Mouse (Mus musculus): ENCODE measurements at regions not wholly inside any gene's neighbourhood (a gene's known extent, or its start where the extent isn't known, plus 50 kb on each side); places are given as distances from the start of the nearest gene placed in this dataset.

DNA sequence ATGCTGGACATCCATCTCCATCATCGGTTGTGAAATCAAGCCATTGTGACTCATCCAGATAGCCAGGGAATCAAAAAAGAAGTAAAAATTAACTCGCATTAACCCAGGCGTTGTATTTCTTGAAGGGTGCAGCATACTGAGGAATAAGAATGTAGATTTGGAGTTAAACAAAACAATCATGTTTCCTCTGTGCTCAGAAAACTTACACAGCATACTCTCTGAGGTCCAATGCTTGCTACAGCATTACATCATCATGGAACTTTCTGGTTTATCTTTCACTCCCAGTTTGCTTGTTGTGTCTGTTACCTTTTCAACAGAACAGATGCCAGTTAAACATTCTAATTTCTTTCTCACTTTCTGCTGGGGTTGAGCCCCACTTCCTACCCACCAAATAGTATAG lies 173.1 kb upstream of the Pkn2 start:
- Histone ChIP-seq H3K36me3 (no peaks in the 10 kb centered on the region), H3K4me3 (no peak overlapping the region), H3K9ac (no peak overlapping the region), H3K4me1 (no peaks in the 10 kb centered on the region), H3K4me2 (no peak overlapping the region), H3K27ac (no peak overlapping the region), H3K27me3 (replicated peaks) (no peaks in the 10 kb centered on the region), H3K9me3 (replicated peaks) (no peaks in the 10 kb centered on the region)
- WGBS (ENCODE audit: insufficient replicate concordance) = 78% methylated on average over 3 of the region's 3 CpGs
- ATAC-seq = no peak

DNA sequence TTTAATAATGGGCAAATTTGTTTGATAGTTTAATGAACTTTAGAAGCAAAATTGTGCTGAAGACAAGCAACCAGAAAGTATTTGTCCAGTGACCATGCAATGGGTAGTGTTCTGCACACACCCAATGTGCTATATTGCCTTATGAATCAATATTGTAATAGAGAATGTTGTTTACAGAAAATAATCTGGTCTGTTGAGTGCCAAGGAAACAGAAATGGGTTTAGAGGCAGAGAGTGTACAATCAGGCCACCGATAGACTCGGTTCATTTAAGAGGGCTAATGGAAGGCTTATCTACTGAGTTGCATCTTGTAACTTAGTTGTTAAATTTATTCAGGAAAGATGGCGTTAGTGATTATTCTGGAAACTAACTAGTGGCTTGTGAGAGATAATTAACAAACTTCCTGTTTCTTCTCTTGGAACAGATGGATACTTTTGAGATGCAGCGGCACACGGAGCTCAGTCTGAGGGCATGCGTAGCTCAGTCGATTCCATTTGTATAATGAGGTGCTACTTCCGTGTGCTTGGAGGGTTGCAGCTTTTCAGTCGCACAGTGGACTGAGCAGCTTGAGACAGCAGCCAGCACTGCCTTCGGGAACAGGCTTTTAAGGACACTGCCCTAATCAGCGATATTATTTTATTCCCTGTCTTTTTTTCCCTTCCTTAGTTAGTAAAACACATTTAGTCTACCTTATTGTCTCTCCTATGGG lies 171.6 kb upstream of the Pkn2 start:
- WGBS (ENCODE audit: insufficient replicate concordance) = 44% methylated on average over 11 of the region's 11 CpGs
- no peak overlapping the region for H3K4me2 ChIP-seq
- no peaks in the 10 kb centered on the region for H3K27me3 ChIP-seq (replicated peaks)
- no peak overlapping the region for H3K4me3 ChIP-seq
- H3K9me3 ChIP-seq (replicated peaks) = no peaks in the 10 kb centered on the region
- H3K9ac ChIP-seq = no peak overlapping the region
- H3K36me3 ChIP-seq = no peaks in the 10 kb centered on the region
- no peaks in the 10 kb centered on the region for H3K4me1 ChIP-seq
- ATAC-seq = no peak
- no peak overlapping the region for H3K27ac ChIP-seq

DNA sequence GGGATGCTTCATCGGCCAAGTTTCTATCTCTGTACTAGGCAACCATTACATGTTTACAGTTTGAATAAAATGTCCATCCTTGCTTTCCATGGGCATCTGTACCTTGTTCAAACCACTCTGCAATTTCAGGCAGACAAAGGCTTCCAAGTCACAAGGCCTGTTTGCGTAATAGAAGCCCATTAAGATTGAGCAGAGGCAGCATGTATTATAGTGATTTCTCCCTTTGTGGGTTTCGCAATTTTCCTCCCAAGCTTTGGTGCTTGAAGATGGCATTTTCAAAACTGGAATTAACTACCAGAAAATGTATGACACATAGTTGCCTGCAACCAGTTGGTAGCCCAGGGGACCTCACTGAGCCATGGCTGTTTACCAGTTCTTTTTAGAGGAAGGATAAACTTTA lies 158.9 kb upstream of the Pkn2 start:
- Histone ChIP-seq H3K4me1 (no peaks in the 10 kb centered on the region), H3K36me3 (no peaks in the 10 kb centered on the region), H3K27me3 (replicated peaks) (no peaks in the 10 kb centered on the region), H3K9me3 (replicated peaks) (no peaks in the 10 kb centered on the region), H3K4me3 (no peak overlapping the region), H3K9ac (no peak overlapping the region), H3K27ac (no peak overlapping the region), H3K4me2 (no peak overlapping the region)
- 83% methylated on average over 3 of the region's 3 CpGs for WGBS (ENCODE audit: insufficient replicate concordance)
- no peak for ATAC-seq

DNA sequence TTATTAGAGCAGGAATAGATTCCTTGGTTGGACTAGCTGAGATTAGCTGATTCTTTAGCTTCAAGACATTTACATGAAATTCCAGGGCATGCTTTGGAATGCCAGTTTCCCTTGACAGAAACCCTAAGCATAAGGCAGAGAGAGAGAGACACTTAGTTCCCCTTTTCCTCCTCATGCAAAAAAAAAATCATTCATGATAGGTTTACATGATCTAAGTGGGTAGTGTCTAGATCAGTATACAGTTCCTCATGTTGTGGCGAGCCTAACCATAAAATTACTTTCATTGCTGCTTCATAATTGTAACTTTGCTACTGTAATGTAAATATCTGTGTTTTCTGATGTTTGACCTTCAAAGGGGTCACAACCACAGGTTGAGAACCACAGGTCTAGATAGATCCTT lies 154.3 kb upstream of the Pkn2 start:
- H3K4me2 ChIP-seq = no peak overlapping the region
- no peak overlapping the region for H3K9ac ChIP-seq
- 54% methylated on average over 1 of the region's 1 CpGs for WGBS (ENCODE audit: insufficient replicate concordance)
- no peaks in the 10 kb centered on the region for H3K36me3 ChIP-seq
- H3K27ac ChIP-seq = no peak overlapping the region
- H3K4me3 ChIP-seq = no peak overlapping the region
- no peak for ATAC-seq
- no peaks in the 10 kb centered on the region for H3K9me3 ChIP-seq (replicated peaks)
- H3K4me1 ChIP-seq = no peaks in the 10 kb centered on the region
- no peaks in the 10 kb centered on the region for H3K27me3 ChIP-seq (replicated peaks)

DNA sequence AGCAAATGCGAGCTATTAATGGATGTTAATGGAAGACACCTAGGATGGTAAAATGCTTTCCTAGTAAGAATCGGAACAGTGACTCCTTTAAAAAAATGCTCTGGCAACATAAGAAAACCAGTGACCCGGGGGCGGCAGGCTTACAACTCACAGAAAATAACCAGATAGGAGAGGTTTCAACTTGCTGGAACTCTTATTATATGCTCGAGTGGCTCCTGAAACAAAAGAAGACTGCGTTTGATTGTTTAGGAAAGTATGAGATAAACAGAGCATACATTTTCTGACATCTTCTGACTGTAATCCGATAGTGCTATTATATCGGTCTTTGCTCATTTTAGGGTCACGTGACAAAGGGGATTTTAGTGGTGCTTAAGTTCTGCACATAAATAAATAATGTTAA lies 152.8 kb upstream of the Pkn2 start:
- ATAC-seq = no peak
- no peak overlapping the region for H3K4me2 ChIP-seq
- 74% methylated on average over 9 of the region's 9 CpGs for WGBS (ENCODE audit: insufficient replicate concordance)

DNA sequence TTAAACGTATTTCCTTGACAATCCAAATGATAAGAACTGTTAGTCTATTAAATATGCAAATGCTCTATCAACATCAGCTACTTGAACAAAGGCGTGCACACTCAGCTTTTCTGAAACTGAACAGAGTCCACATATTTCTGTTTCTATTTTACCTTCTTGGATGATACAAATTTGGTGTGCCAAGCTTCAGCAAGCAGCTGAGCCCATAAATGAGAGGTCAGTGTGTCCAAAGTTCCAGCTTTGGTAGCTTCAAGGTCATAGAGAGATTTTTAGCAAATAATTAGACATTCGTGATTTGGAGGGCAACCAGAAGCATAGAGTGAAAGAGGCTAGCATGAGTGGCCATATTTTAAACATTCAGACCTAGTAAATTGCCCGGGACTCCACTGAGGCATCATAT lies 140.7 kb upstream of the Pkn2 start:
- H3K4me1 ChIP-seq = peaks cover 12% of the 10 kb centered on the region
- no peaks in the 10 kb centered on the region for H3K9me3 ChIP-seq (replicated peaks)
- 61% methylated on average over 4 of the region's 4 CpGs for WGBS (ENCODE audit: insufficient replicate concordance)
- no peak overlapping the region for H3K9ac ChIP-seq
- no peak overlapping the region for H3K4me3 ChIP-seq
- no peak for ATAC-seq
- H3K36me3 ChIP-seq = no peaks in the 10 kb centered on the region
- H3K27me3 ChIP-seq (replicated peaks) = no peaks in the 10 kb centered on the region
- H3K4me2 ChIP-seq = no peak overlapping the region
- no peak overlapping the region for H3K27ac ChIP-seq

More for the DNA sequence above, 152.8 kb upstream of the Pkn2 start:
- Histone ChIP-seq H3K27ac (no peak overlapping the region), H3K4me3 (no peak overlapping the region), H3K9ac (no peak overlapping the region), H3K4me1 (no peaks in the 10 kb centered on the region), H3K36me3 (no peaks in the 10 kb centered on the region), H3K9me3 (replicated peaks) (no peaks in the 10 kb centered on the region), H3K27me3 (replicated peaks) (no peaks in the 10 kb centered on the region)

DNA sequence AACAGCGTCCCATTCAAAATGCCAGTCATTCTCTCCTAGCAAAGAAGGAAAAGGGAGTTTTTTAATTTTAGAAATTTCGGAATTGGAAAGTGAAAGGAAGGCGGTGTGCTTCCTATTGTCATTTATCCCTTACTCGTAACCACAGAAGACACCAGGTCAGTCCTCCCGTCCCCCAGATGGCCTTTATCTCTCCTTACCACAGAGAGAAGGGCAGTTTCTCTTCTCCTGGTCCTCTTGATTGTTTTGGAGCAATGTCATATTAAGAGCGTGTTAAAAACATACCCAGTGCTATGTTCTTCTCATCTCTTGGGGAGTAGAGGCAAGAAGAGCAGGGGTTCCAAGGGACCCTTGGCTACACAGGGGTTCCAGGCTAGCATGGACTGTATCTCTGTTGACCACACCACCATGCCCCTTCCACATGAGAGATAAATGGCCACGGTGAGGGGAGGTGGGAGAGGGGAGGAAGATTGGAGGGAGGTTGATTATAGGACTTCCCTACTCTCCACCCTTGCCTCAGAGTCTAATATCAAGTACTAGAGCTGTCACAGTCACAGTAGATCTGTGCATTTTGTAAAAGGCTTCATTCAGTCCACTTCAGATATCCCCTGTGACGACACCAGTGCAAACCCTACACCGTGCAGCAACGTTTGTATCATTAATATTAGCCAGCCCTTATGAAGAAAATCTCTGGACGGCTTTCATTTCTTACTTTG lies 139.5 kb upstream of the Pkn2 start:
- 35% methylated on average over 11 of the region's 11 CpGs for WGBS (ENCODE audit: insufficient replicate concordance)
- peak overlapping the region; percentile 33 for H3K4me2 ChIP-seq

DNA sequence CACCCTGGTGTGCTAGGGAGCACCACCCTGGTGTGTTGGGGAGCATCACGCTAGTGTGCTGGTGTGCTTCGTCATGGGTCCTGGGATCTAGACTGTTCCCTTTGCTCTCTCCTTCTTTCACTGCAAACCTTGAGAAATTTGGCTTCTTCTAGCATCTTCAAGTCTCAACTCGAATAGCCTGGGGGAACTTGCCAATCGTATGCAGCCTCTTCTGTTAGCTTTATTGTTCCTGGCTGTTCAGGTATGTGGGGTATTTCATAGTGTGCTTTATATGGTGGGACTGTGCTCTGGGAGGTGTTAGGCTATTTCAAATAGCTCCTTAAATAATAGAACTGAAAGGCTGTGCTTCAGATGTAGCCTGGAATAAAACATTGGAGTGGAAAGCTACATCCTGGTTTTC lies 135.7 kb upstream of the Pkn2 start:
- H3K27me3 ChIP-seq (replicated peaks) = no peaks in the 10 kb centered on the region
- H3K4me3 ChIP-seq = no peak overlapping the region
- WGBS (ENCODE audit: insufficient replicate concordance) = 73% methylated on average over 4 of the region's 4 CpGs
- H3K4me2 ChIP-seq = no peak overlapping the region
- no peaks in the 10 kb centered on the region for H3K9me3 ChIP-seq (replicated peaks)
- no peak overlapping the region for H3K27ac ChIP-seq
- no peak overlapping the region for H3K9ac ChIP-seq
- H3K36me3 ChIP-seq = no peaks in the 10 kb centered on the region
- ATAC-seq = no peak
- peaks cover 12% of the 10 kb centered on the region for H3K4me1 ChIP-seq

More for the DNA sequence above, 139.5 kb upstream of the Pkn2 start:
- H3K27ac ChIP-seq = no peak overlapping the region
- peak; percentile 55; the same call in 1 of the 2 replicates for ATAC-seq
- H3K36me3 ChIP-seq = no peaks in the 10 kb centered on the region
- no peak overlapping the region for H3K9ac ChIP-seq
- H3K9me3 ChIP-seq (replicated peaks) = no peaks in the 10 kb centered on the region
- no peak overlapping the region for H3K4me3 ChIP-seq
- H3K4me1 ChIP-seq = peaks cover 12% of the 10 kb centered on the region
- no peaks in the 10 kb centered on the region for H3K27me3 ChIP-seq (replicated peaks)

DNA sequence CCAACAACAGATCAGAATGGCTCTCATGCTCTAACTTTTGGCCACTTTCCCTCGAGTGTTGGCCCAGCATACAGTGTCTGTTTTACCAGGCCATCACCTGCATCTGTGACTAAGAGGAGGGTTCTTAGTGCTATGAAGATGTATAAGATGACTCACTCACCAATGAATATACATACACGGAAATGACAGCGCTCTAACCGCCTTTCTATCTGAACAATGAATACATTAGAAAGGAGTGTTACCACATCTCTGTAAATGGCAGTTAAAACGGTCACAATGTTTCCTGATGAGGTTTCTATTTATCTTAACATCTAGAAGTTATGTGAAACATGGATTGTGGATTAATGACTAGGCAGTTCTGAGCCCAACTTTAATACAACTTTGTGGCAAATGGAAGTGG lies 135.0 kb upstream of the Pkn2 start:
- H3K4me2 ChIP-seq = no peak overlapping the region
- H3K9me3 ChIP-seq (replicated peaks) = no peaks in the 10 kb centered on the region
- no peak for ATAC-seq
- no peaks in the 10 kb centered on the region for H3K27me3 ChIP-seq (replicated peaks)
- no peak overlapping the region for H3K9ac ChIP-seq
- H3K4me3 ChIP-seq = no peak overlapping the region
- 51% methylated on average over 5 of the region's 5 CpGs for WGBS (ENCODE audit: insufficient replicate concordance)
- no peak overlapping the region for H3K27ac ChIP-seq
- no peaks in the 10 kb centered on the region for H3K36me3 ChIP-seq
- H3K4me1 ChIP-seq = peaks cover 10% of the 10 kb centered on the region

DNA sequence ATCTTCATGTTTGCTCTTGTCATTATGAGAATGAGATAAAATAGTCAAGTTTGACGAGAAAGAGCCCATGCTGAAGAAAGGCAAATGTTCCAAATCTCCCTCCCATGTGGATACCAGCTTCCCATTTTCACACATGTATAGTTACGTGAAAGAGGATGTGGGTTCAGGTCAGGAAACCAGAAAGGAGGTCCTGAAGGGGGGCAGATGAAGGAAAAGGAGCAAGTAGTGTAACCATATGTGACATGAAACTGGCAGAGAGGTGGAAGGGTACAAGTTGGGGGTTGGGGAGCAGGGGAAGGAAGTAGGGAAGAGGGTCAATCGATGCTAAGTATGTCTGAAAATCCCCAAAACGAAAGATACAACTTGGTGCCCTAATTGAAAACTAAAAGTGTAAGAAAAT lies 132.6 kb upstream of the Pkn2 start:
- Histone ChIP-seq H3K4me3 (no peak overlapping the region), H3K4me2 (no peak overlapping the region), H3K27ac (no peak overlapping the region), H3K9me3 (replicated peaks) (no peaks in the 10 kb centered on the region), H3K9ac (no peak overlapping the region), H3K4me1 (no peaks in the 10 kb centered on the region), H3K27me3 (replicated peaks) (no peaks in the 10 kb centered on the region), H3K36me3 (no peaks in the 10 kb centered on the region)
- ATAC-seq = no peak
- WGBS (ENCODE audit: insufficient replicate concordance) = 23% methylated on average over 4 of the region's 4 CpGs

DNA sequence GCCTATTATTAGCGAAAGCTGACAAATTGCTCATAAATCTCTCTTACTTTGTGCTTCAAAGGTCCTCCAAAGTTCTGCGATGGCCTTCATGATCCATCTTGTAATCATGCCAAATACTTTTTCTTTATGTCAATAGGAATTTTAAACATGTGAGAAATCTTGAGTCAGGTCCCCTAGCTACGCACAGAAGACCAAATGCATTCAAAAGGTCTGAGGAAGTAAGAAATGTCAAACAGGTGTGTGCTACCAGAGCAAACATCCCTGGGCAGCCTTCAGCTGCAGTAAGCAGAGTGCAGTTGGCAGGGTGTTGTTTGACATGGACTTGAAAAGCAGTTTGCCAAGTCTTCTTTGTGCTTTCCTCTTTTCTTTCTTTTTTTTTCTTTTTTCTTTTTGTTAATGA lies 125.2 kb upstream of the Pkn2 start:
- 67% methylated on average over 3 of the region's 3 CpGs for WGBS (ENCODE audit: insufficient replicate concordance)
- Histone ChIP-seq H3K27ac (no peak overlapping the region), H3K4me3 (no peak overlapping the region), H3K36me3 (no peaks in the 10 kb centered on the region), H3K9me3 (replicated peaks) (no peaks in the 10 kb centered on the region), H3K27me3 (replicated peaks) (no peaks in the 10 kb centered on the region), H3K4me1 (no peaks in the 10 kb centered on the region), H3K9ac (no peak overlapping the region), H3K4me2 (no peak overlapping the region)
- no peak for ATAC-seq

DNA sequence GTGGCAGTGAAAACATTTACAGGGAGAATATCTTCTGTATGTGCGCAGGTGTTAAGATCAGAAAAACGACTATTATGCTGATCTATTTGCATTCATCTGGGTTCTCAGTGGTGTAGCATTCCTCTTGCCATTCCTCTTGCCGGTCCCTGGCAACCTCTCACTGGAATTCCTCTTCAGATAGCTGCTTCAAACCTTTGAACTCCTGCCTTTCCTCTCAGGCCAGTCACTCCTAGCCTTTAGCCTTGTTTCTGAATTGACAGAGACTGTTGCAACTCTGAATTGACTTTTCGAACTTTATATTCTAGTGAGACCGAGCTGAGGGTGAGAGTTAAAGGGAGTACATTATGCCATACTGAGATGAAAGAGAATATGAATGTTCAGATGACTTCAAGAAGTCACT lies 120.1 kb upstream of the Pkn2 start:
- Histone ChIP-seq H3K4me3 (no peak overlapping the region), H3K27me3 (replicated peaks) (no peaks in the 10 kb centered on the region), H3K9me3 (replicated peaks) (no peaks in the 10 kb centered on the region), H3K4me1 (no peaks in the 10 kb centered on the region), H3K4me2 (no peak overlapping the region), H3K36me3 (no peaks in the 10 kb centered on the region), H3K27ac (no peak overlapping the region), H3K9ac (no peak overlapping the region)
- WGBS (ENCODE audit: insufficient replicate concordance) = 62% methylated on average over 5 of the region's 5 CpGs
- ATAC-seq = no peak
